Mouse (Mus musculus) layer of hippocampus, adult 9-10 months (tissue): ENCODE results near the gene Mavs.

Experiments used
- DNase-seq: peaks from one replicate; pipeline ENCODE4 v3.0.0; 2022; ENCODE audit warnings: low spot score

Mavs gene

GRCm38 (mm10) chr2:131233307-131234126 is at the start of gene Mavs:
Mavs (plus strand) TSS chr2:131234063.
- DNase-seq: peak; percentile 80

DNA sequence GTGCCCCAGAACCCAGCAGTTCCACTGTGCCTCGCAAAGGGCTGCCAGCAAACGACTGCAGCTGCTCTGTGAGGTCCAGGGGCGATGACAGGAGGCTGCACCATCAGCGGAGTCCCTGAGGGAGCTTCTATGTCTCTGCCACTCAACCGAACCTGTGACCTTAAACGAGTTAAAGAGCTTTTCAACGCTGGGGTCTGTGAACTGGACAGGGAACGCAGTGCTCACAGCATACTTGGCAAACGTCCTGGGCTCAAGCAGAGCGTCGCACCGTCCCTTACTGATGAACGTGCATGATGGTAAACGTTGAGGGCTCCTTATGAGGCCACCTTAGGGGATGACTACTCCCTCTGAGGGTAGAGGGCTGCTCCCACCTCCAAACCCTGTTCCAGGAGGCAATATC is 47.5 kb upstream of the Mavs start:
- no peak for DNase-seq

GRCm38 (mm10) chr2:131186771-131187601 is 46.9 kb upstream of the Mavs start, which contains the start of the genes Cdc25b and Spef1:
Cdc25b (plus strand) TSS chr2:131186949.
Spef1 (minus strand) TSS chr2:131187282.
- no peak for DNase-seq

DNA sequence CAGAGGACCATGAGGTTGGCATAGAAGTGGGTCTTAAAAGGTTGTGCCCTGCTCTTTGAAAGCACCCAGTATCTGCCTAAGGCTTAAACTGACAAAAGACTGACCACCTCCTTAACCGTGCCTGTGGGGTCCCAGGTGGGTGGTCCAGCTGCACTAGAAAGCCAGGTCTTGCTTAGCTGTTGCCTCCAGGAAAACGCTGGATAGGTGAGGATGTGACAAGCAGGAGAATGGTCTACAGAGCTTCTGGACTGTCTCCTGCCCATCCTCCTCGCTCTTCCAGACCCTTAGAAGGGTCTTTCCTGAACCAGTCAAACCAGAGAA is 46.3 kb upstream of the Mavs start:
- no peak for DNase-seq

DNA sequence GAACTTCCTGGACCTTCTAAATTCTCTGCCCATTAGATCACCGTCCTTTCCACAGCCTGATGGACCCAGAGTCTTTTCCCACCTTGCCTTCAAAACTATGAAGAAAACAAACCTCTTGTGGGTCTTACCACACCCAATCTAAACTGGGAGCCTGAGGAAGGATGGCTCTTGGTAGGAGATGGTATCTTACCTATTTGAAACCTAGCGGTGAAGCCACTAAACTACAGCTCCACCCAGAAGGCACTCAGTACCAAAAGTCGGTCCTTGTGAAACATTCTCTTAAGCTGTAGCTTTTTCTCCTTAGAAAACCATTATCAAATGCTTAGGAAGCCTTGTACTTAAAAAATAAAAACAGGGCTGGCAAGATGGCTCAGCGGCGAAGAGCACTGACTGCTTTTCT is 45.6 kb upstream of the Mavs start:
- no peak for DNase-seq

GRCm38 (mm10) chr2:131189521-131190309 is 44.1 kb upstream of the Mavs start:
- no peak for DNase-seq

- no peak for DNase-seq
Measured at GRCm38 (mm10) chr2:131190344-131191004, 43.4 kb upstream of the Mavs start.

DNA sequence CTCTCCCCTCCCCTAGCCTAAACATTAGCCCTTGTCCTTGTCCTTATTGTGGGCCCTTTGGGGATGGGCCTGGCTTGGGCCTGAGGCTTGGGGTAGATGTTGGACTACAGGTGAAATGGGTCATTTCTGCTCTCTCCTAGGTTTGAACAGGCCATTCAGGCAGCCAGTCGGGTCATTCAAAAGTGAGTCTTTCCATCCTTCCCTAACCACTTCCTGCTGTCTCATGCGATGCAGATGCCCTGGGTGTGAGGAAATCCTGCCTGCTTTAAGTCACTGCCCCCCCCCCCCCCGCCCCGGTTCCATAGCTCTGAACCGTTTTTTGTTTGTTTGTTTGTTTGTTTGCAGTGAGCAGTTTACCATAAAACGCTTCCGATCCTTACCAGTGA is 42.9 kb upstream of the Mavs start:
- no peak for DNase-seq

GRCm38 (mm10) chr2:131196606-131197316 is 37.1 kb upstream of the Mavs start:
- DNase-seq: no peak

DNA sequence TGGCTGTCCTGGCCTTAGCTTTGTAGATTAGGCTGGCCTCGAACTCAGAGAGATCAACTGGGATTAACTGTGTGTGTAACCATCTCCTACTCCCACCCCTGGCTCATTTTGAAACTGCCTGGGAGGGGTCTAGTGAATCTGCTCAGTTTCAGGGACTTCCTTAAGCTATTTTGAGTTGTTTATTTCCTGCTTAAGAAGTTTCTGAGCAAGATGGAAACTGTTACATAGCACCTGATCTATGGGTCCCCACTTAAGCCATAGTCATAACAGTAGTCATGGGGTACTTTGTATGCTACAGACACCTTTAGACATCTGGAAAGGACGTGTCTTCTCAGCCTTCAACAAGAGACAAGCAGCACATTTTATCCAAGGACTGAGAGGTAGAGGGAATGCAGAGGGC is 33.2 kb upstream of the Mavs start:
- DNase-seq: no peak

GRCm38 (mm10) chr2:131201262-131201661 is 32.6 kb upstream of the Mavs start:
- no peak for DNase-seq

GRCm38 (mm10) chr2:131203816-131204409 is 29.9 kb upstream of the Mavs start:
- no peak for DNase-seq

DNA sequence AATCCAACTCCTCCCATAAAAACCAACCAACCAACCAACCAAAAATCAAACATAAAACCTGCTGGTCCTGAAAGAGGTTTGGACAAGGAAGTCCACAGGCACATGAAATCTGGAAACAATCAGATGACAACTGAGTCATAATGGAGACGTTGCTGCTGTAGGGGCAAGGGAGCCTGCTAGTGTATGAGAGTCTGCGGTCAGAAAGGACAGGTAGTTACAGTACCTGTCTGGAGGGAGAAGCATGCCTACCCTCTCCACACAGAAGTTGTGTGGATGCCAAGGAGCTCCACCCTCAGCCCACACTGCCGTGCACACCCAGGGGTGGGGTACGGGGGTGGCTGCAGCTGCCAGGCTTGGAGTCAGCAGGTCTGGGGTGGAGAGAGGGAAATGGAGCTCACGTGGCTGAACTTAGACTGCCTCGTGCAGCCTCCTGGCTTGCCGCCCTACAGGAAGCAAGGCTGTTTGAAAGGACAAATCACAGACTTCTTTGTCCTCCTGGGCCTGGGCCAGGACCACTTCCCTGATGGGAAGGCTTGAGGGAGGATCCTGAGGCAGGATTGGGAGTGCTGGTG is 29.4 kb upstream of the Mavs start:
- DNase-seq: peak; percentile 69

DNA sequence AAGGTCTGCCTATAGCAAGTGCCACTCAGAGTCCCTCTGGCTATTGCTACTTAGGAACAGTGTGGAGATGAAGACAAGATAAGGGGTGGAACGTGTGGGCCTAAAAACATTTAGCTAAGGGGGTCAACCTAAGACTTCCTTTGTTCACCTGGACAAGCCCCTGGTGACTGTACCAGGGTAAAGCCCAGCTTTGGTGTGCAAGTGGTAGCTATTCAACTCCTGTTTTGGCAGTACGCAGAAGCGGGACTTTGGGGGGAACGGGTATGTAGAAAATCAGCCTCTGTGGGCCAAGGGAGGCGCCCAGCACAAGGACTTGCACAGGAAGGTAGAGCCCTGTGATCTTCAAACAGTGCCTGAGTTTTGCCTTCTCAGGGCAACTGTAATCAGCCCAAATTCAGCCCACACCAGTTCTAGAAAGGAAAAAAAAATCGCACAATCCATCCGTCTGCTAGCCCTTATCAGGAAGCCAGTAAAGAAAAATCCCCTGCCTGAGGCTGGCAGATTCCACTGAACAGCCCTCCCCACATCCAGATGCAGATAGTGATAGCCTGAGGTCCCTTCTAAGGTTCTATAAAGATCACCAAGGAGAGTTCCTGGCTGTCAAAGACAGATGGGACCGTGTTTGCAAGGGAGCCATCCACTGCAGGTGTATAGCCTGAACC is 28.2 kb upstream of the Mavs start:
- no peak for DNase-seq

DNA sequence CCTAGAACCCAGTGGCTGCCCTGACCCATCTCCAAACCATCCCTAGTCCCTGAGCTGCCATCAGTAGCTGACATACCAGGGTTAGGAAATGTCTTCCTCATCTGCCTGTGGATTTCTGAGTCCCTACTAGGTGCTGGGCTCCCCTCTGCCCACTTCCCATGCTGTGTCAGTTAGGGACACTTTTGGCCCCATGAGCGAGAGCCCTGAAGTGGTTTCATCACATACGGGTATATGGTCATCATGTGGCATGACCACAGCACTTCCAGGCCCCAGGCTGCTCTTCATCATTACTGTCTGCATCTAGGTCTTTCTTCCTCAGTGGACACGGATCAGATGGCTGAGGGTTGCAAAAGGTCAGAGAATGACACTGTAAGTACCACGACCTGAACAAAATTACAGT is 27.1 kb upstream of the Mavs start, which contains the start of gene Ap5s1:
TSS of gene Ap5s1 (plus strand) at position 301 of the 400 bp plus-strand sequence.
- DNase-seq: no peak

DNA sequence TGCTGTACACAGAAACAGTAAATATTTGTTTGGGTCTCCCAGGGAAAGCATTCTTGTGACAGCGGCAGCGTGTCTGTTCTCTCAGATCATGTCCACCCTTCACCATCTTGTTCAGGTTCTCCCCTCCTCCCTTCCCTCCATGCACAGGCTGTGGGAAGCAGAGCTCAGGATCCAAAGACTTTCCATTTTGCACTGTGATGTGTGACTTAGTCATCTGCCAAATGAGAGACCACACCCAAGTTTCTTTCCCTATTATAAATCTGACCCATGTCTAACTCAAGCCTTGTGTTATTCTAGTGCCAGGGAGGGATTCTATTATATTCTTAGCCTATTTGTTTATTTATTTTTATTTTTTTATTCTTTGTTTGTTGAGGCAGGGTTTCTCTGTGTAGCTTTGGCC is 25.5 kb upstream of the Mavs start:
- DNase-seq: no peak

DNA sequence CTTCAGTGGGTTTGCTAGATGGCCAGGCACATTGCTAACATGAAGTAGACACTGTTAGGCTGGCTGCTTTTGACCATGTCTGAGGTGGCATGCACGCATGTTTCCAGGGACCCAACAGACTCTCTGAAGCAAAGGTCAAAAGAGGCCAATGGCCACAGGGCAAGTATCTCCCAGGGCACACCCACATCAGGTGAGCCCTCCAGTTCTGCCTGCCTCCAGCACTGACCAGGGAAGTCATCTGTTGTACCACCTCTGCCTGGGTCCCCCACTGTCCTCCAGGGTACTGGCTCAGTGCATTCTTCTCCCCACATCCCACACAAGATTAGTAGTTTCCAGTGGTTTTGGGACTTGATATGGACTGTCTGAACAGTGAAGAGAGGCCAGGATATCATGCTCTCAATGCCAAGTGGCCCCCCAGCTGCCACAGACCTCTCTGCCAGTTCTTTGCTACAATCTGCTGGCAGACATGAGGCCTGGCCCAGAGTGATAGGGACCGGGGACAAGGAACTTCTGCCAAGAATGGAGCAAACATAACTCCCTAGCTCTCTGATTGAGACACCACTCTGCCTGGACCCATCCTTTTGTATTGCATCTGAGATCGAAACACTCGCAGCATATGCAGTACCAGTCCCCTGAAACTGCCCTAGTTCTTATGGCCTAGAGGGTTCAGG is 24.6 kb upstream of the Mavs start:
- no peak for DNase-seq

DNA sequence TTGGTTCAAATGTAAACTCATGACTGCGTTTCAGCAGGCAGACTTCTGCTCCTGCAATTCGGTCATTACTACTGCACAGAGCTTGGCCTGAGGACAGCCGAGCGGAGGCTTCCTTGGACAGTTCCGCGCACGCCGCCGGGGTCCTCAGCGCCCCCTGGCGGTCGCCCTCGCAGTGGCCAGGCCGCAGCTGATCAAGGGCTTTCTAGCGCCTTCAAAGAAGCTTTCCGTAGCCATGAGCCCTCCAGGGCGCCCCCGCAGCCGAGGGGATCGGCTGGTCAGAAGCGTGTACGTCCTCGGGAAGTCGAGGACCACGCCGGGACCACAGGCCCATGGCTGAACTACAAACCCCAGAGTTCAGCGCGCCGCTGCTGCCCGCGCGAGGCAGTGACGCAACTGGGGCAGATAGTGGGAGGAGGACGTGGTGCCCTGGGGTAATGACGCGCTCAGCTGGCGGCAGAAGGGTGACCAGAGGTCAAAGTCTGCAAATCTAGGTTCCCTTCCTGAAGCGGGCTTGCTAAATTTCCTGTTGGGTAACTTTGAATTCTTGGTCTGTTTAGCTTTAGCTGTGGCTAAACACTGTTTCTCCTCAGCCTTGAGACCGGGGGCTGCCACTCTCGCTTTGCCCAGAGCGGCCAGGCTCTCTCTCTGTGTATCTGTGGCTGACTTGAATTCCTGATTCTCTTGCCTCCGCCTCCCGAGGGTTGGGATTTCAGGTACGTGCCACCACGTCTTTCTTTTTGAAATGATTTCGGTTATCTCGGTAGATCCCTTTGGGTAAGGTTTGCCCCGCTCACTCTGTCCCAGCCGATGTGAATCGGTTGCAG is 23.7 kb upstream of the Mavs start:
- DNase-seq: peak; percentile 93
